Mouse (Mus musculus): ENCODE measurements around the gene Unk.

GRCm38 (mm10) chr11:116088188-116088587 lies 58.1 kb downstream of the Unk start:
- TF ChIP-seq CTCF (IDR thresholded peaks at IDR 0.05; ENCODE audit: low read depth) (no peak), EP300 (optimal IDR thresholded peaks at IDR 0.05) (no peak)

Data from stomach, postnatal 0 days (tissue).